Mouse (Mus musculus): ENCODE results near the gene Card14. TPM values are rescaled to one million over a fixed set of nuclear protein-coding genes. Genes with fewer than 3 reads are reported as not detected.

Gene Card14
- total and polyA plus RNA-seq, 2 experiments from 2014 or later, result 0.81 to 1.7 TPM

GRCm38 (mm10) chr11:119394210-119394609 is 86.6 kb downstream of the Card14 start:
- 45% methylated on average over 6 of the region's 6 CpGs for WGBS
- no peak for DNase-seq (ENCODE audit: low spot score)

More at GRCm38 (mm10) chr11:119394210-119394609, 86.6 kb downstream of the Card14 start:
- Histone ChIP-seq H3K4me2 (ENCODE audit: low read depth, low read length) (peak overlapping the region; percentile 69; the same call in 1 of the 2 replicates), H3K4me1 (ENCODE audit: insufficient read depth, low read length) (peaks cover 8% of the 10 kb centered on the region; the same call in 1 of the 2 replicates), H3K27me3 (ENCODE audit: insufficient read depth, low read length) (peaks cover 30% of the 10 kb centered on the region), H3K4me3 (ENCODE audit: low read length) (no peak overlapping the region), H3K9ac (replicated peaks; ENCODE audit: low read length) (no peak overlapping the region), H3K27ac (no peak overlapping the region), H3K36me3 (ENCODE audit: insufficient read depth, low read length) (no peaks in the 10 kb centered on the region), H3K9me3 (ENCODE audit: low read length) (no peaks in the 10 kb centered on the region)
- no peak for ATAC-seq
- no peak for TF ChIP-seq CTCF (IDR thresholded peaks at IDR 0.05; ENCODE audit: low read depth)

MicroRNAs encoded within 50 kb of the gene (microRNA counts, 519-probe panel; counts per million panel counts)
- not detected for microRNA mmu-miR-1932

Small RNA genes within 50 kb of the gene (microRNA-seq; reads per million reads assigned to microRNA genes)
- gene Mir1932, result 0 reads per million in 2 experiments

Other genes with a start within 250 kb of the Card14 start
- gene Cbx4, start 221.5 kb upstream of the Card14 start, total RNA-seq (2014; rRNA removed), result 33.6 and 41.3 TPM in 2 replicates
- gene Cbx4, start 221.5 kb upstream of the Card14 start, polyA plus RNA-seq (2015; fragmentation: Nextera tagmentation; extraction: Ambion mirVana), result 22.4 and 23.7 TPM in 2 replicates
- 161 and 182 TPM in 2 replicates for gene Tbc1d16, start 79.3 kb upstream of the Card14 start, total RNA-seq (2014; rRNA removed)
- 42.1 and 43.9 TPM in 2 replicates for gene Tbc1d16, start 79.3 kb upstream of the Card14 start, polyA plus RNA-seq (2015; fragmentation: Nextera tagmentation; extraction: Ambion mirVana)
- gene Ccdc40, start 79.2 kb upstream of the Card14 start, total RNA-seq (2014; rRNA removed), result 11.5 and 12.5 TPM in 2 replicates
- 9.7 and 10.3 TPM in 2 replicates for gene Ccdc40, start 79.2 kb upstream of the Card14 start, polyA plus RNA-seq (2015; fragmentation: Nextera tagmentation; extraction: Ambion mirVana)
- gene Gaa, start 39.9 kb upstream of the Card14 start, total RNA-seq (2014; rRNA removed), result 223 and 230 TPM in 2 replicates
- gene Gaa, start 39.9 kb upstream of the Card14 start, polyA plus RNA-seq (2015; fragmentation: Nextera tagmentation; extraction: Ambion mirVana), result 123 and 128 TPM in 2 replicates
- gene Eif4a3, start 7.7 kb upstream of the Card14 start, total RNA-seq (2014; rRNA removed), result 144 and 154 TPM in 2 replicates
- gene Eif4a3, start 7.7 kb upstream of the Card14 start, polyA plus RNA-seq (2015; fragmentation: Nextera tagmentation; extraction: Ambion mirVana), result 248 and 258 TPM in 2 replicates
- gene Sgsh, start 47.8 kb downstream of the Card14 start, total RNA-seq (2014; rRNA removed), result 4.8 and 8.5 TPM in 2 replicates
- gene Sgsh, start 47.8 kb downstream of the Card14 start, polyA plus RNA-seq (2015; fragmentation: Nextera tagmentation; extraction: Ambion mirVana), result 5.0 and 6.2 TPM in 2 replicates
- 6.7 and 9.6 TPM in 2 replicates for gene Slc26a11, start 47.8 kb downstream of the Card14 start, total RNA-seq (2014; rRNA removed)
- 5.4 and 5.7 TPM in 2 replicates for gene Slc26a11, start 47.8 kb downstream of the Card14 start, polyA plus RNA-seq (2015; fragmentation: Nextera tagmentation; extraction: Ambion mirVana)
- gene Rnf213, start 85.3 kb downstream of the Card14 start, total RNA-seq (2014; rRNA removed), result 8.7 and 9.0 TPM in 2 replicates
- 0.94 and 1.5 TPM in 2 replicates for gene Rnf213, start 85.3 kb downstream of the Card14 start, polyA plus RNA-seq (2015; fragmentation: Nextera tagmentation; extraction: Ambion mirVana)
- gene Endov, start 183.6 kb downstream of the Card14 start, total RNA-seq (2014; rRNA removed), result 39.9 and 50.5 TPM in 2 replicates
- 12.8 and 13.4 TPM in 2 replicates for gene Endov, start 183.6 kb downstream of the Card14 start, polyA plus RNA-seq (2015; fragmentation: Nextera tagmentation; extraction: Ambion mirVana)
- 27.0 and 29.0 TPM in 2 replicates for gene Nptx1, start 240.0 kb downstream of the Card14 start, total RNA-seq (2014; rRNA removed)
- gene Nptx1, start 240.0 kb downstream of the Card14 start, polyA plus RNA-seq (2015; fragmentation: Nextera tagmentation; extraction: Ambion mirVana), result 9.4 and 10.1 TPM in 2 replicates

Measured in hindbrain, postnatal 0 days (tissue).